Mouse (Mus musculus) limb, embryonic 12.5 days (tissue): Measurements from ENCODE around the gene Insc. TPM values are rescaled to one million over a fixed set of nuclear protein-coding genes. Genes with fewer than 3 reads are reported as not detected.
A peak's percentile ranks its signal among the peaks of the same experiment; 100 is the strongest.

Experiments
- ATAC-seq: fragments of 200-750 bp; cut with Nextera tagmentation; 2 replicates; pipeline ENCODE4 v1.8.0; 2017; ENCODE audit warnings: low read depth, moderate TSS enrichment; ENCODE audit not compliant: insufficient number of reproducible peaks, insufficient read depth, low FRiP score, low TSS enrichment
- H3K27ac ChIP-seq: fragments of 300-500 bp; sonication (generic); 2 replicates; pipeline ENCODE4 v1.5.1; 2016; ENCODE audit warnings: mild to moderate bottlenecking, moderate library complexity
- H3K27me3 ChIP-seq: fragments of 300-500 bp; sonication (generic); 2 replicates; pipeline ENCODE4 v1.6.1; 2016; ENCODE audit warnings: mild to moderate bottlenecking, moderate library complexity
- H3K36me3 ChIP-seq: fragments of 300-500 bp; sonication (generic); 2 replicates; pipeline ENCODE4 v1.6.1; 2016; ENCODE audit warnings: mild to moderate bottlenecking, moderate library complexity
- H3K4me1 ChIP-seq: fragments of 300-500 bp; sonication (generic); replicated peaks from 2 replicates; pipeline ENCODE4 v1.6.1; 2016
- H3K4me2 ChIP-seq: fragments of 300-500 bp; sonication (generic); 2 replicates; pipeline ENCODE4 v1.6.1; 2016; ENCODE audit warnings: mild to moderate bottlenecking, moderate library complexity
- H3K4me3 ChIP-seq: fragments of 300-500 bp; sonication (generic); replicated peaks from 2 replicates; pipeline ENCODE4 v1.5.1; 2016; ENCODE audit warnings: mild to moderate bottlenecking
- H3K9ac ChIP-seq: fragments of 300-500 bp; sonication (generic); replicated peaks from 2 replicates; pipeline ENCODE4 v1.6.1; 2016; ENCODE audit warnings: mild to moderate bottlenecking, moderate library complexity
- H3K9me3 ChIP-seq: fragments of 300-500 bp; sonication (generic); 2 replicates; pipeline ENCODE4 v1.6.1; 2016; ENCODE audit warnings: mild to moderate bottlenecking, moderate library complexity
- WGBS: fragments of 180-500 bp; shearing (Covaris S2); methylation state at CpG from one replicate; pipeline ENCODE4 v1.1.7; 2016; 5-methylcytosine and 5-hydroxymethylcytosine counted together
- polyA plus RNA-seq: library from polyadenylated mRNA; unstranded; fragments of >200 nt; fragmentation: Nextera tagmentation; extraction: Ambion mirVana; gene quantifications from 2 replicates; pipeline ENCODE4 v1.2.1, GENCODE M21; 2016

Gene Insc
- polyA plus RNA-seq, 1 experiment from 2014 or later = 0.93 TPM

- H3K9me3 ChIP-seq = no peaks in the 10 kb centered on the region
- ATAC-seq = no peak
- no peaks in the 10 kb centered on the region for H3K27me3 ChIP-seq
- H3K4me2 ChIP-seq = no peak overlapping the region
- no peaks in the 10 kb centered on the region for H3K4me1 ChIP-seq
- no peak overlapping the region for H3K27ac ChIP-seq
- no peak overlapping the region for H3K9ac ChIP-seq
- 88% methylated on average over 5 of the region's 5 CpGs for WGBS
- H3K36me3 ChIP-seq = no peaks in the 10 kb centered on the region
- H3K4me3 ChIP-seq = no peak overlapping the region
Measured at GRCm38 (mm10) chr7:114736256-114736655, 7.2 kb upstream of the Insc start.

- Histone ChIP-seq H3K9ac (no peak overlapping the region), H3K4me1 (no peaks in the 10 kb centered on the region), H3K27me3 (no peaks in the 10 kb centered on the region), H3K36me3 (no peaks in the 10 kb centered on the region), H3K9me3 (no peaks in the 10 kb centered on the region), H3K27ac (no peak overlapping the region), H3K4me3 (no peak overlapping the region), H3K4me2 (no peak overlapping the region)
- ATAC-seq = no peak
Measured at GRCm38 (mm10) chr7:114738166-114738565, 5.3 kb upstream of the Insc start.

- 58% methylated on average over 6 of the region's 6 CpGs for WGBS
Measured at GRCm38 (mm10) chr7:114740360-114741165, 2.9 kb upstream of the Insc start.

GRCm38 (mm10) chr7:114744639-114745245, 1.2 kb downstream of the Insc start:
- H3K27me3 ChIP-seq = peaks cover 36% of the 10 kb centered on the region
- 72% methylated on average over 3 of the region's 3 CpGs for WGBS
- H3K4me2 ChIP-seq = peak overlapping the region; percentile 92
- no peak overlapping the region for H3K4me3 ChIP-seq
- H3K9ac ChIP-seq = no peak overlapping the region
- no peak overlapping the region for H3K27ac ChIP-seq
- peaks cover 11% of the 10 kb centered on the region for H3K4me1 ChIP-seq
- H3K9me3 ChIP-seq = no peaks in the 10 kb centered on the region
- ATAC-seq = no peak
- H3K36me3 ChIP-seq = no peaks in the 10 kb centered on the region

More at GRCm38 (mm10) chr7:114740360-114741165, 2.9 kb upstream of the Insc start:
- Histone ChIP-seq H3K9me3 (no peaks in the 10 kb centered on the region), H3K27me3 (peaks cover 17% of the 10 kb centered on the region), H3K4me2 (no peak overlapping the region), H3K4me1 (peaks cover 8% of the 10 kb centered on the region), H3K27ac (no peak overlapping the region), H3K4me3 (no peak overlapping the region), H3K36me3 (no peaks in the 10 kb centered on the region), H3K9ac (no peak overlapping the region)
- no peak for ATAC-seq

GRCm38 (mm10) chr7:114745481-114746271, 2.2 kb downstream of the Insc start:
- peak overlapping the region; percentile 92 for H3K4me2 ChIP-seq
- H3K27ac ChIP-seq = no peak overlapping the region
- no peaks in the 10 kb centered on the region for H3K9me3 ChIP-seq
- peaks cover 36% of the 10 kb centered on the region for H3K27me3 ChIP-seq
- H3K9ac ChIP-seq = peak overlapping the region; percentile 54
- no peaks in the 10 kb centered on the region for H3K36me3 ChIP-seq
- ATAC-seq = peak; percentile 39; the same call in 1 of the 2 replicates
- H3K4me3 ChIP-seq = peak overlapping the region; percentile 43
- 3% methylated on average over 34 of the region's 34 CpGs for WGBS
- peaks cover 11% of the 10 kb centered on the region for H3K4me1 ChIP-seq

- Histone ChIP-seq H3K4me2 (no peak overlapping the region), H3K4me3 (no peak overlapping the region), H3K27ac (no peak overlapping the region), H3K36me3 (no peaks in the 10 kb centered on the region), H3K9me3 (no peaks in the 10 kb centered on the region), H3K4me1 (peaks cover 11% of the 10 kb centered on the region), H3K27me3 (peaks cover 36% of the 10 kb centered on the region), H3K9ac (no peak overlapping the region)
- 85% methylated on average over 3 of the region's 3 CpGs for WGBS
- ATAC-seq = no peak
Measured at GRCm38 (mm10) chr7:114747596-114747995, 4.1 kb downstream of the Insc start.

- WGBS = 71% methylated on average over 4 of the region's 4 CpGs
- Histone ChIP-seq H3K4me2 (no peak overlapping the region), H3K27me3 (peaks cover 36% of the 10 kb centered on the region), H3K36me3 (no peaks in the 10 kb centered on the region), H3K27ac (no peak overlapping the region), H3K4me1 (peaks cover 11% of the 10 kb centered on the region), H3K9me3 (no peaks in the 10 kb centered on the region), H3K4me3 (no peak overlapping the region), H3K9ac (no peak overlapping the region)
- no peak for ATAC-seq
Measured at GRCm38 (mm10) chr7:114748239-114748638, 4.7 kb downstream of the Insc start.

GRCm38 (mm10) chr7:114753471-114753870, 10.0 kb downstream of the Insc start:
- H3K27ac ChIP-seq = no peak overlapping the region
- 84% methylated on average over 2 of the region's 2 CpGs for WGBS
- no peaks in the 10 kb centered on the region for H3K36me3 ChIP-seq
- H3K4me2 ChIP-seq = no peak overlapping the region
- no peak overlapping the region for H3K9ac ChIP-seq
- no peak for ATAC-seq
- H3K9me3 ChIP-seq = no peaks in the 10 kb centered on the region
- H3K27me3 ChIP-seq = no peaks in the 10 kb centered on the region
- no peaks in the 10 kb centered on the region for H3K4me1 ChIP-seq
- H3K4me3 ChIP-seq = no peak overlapping the region

- no peak for ATAC-seq
- Histone ChIP-seq H3K4me1 (no peaks in the 10 kb centered on the region), H3K4me3 (no peak overlapping the region), H3K27ac (no peak overlapping the region), H3K36me3 (no peaks in the 10 kb centered on the region), H3K4me2 (no peak overlapping the region), H3K9me3 (no peaks in the 10 kb centered on the region), H3K9ac (no peak overlapping the region), H3K27me3 (no peaks in the 10 kb centered on the region)
- WGBS = 67% methylated on average over 1 of the region's 1 CpGs
Measured at GRCm38 (mm10) chr7:114754196-114754595, 10.7 kb downstream of the Insc start.

- H3K4me2 ChIP-seq = no peak overlapping the region
- no peaks in the 10 kb centered on the region for H3K36me3 ChIP-seq
- H3K4me3 ChIP-seq = no peak overlapping the region
- no peaks in the 10 kb centered on the region for H3K27me3 ChIP-seq
- WGBS = 86% methylated on average over 8 of the region's 8 CpGs
- no peak overlapping the region for H3K9ac ChIP-seq
- no peaks in the 10 kb centered on the region for H3K9me3 ChIP-seq
- no peak for ATAC-seq
- H3K4me1 ChIP-seq = no peaks in the 10 kb centered on the region
- no peak overlapping the region for H3K27ac ChIP-seq
Measured at GRCm38 (mm10) chr7:114754626-114755025, 11.1 kb downstream of the Insc start.

- WGBS = 77% methylated on average over 2 of the region's 2 CpGs
- Histone ChIP-seq H3K4me1 (no peaks in the 10 kb centered on the region), H3K27ac (no peak overlapping the region), H3K9me3 (no peaks in the 10 kb centered on the region), H3K27me3 (no peaks in the 10 kb centered on the region), H3K9ac (no peak overlapping the region), H3K4me2 (no peak overlapping the region), H3K36me3 (no peaks in the 10 kb centered on the region), H3K4me3 (no peak overlapping the region)
- ATAC-seq = no peak
Measured at GRCm38 (mm10) chr7:114762660-114763059, 19.2 kb downstream of the Insc start.
